Mouse (Mus musculus) heart, adult 2 months (tissue): ENCODE data around the gene Snrpa.

Experiments
- CTCF ChIP-seq: fragments of 200-600 bp; IDR thresholded peaks from 2 replicates; pipeline ENCODE4 v1.8.1; 2022; ENCODE audit warnings: antibody characterized with exemption, mild to moderate bottlenecking, moderate library complexity
- EP300 ChIP-seq: fragments of 200-500 bp; IDR thresholded peaks from 2 replicates; pipeline ENCODE4 v1.6.1; 2011; ENCODE audit warnings: low read depth, low read length, control low read depth; ENCODE audit not compliant: insufficient read depth
- POLR2A ChIP-seq: fragments of 200-500 bp; IDR thresholded peaks from 2 replicates; pipeline ENCODE4 v1.6.1; 2011; ENCODE audit warnings: mild to moderate bottlenecking, low read depth, low read length, control low read depth; ENCODE audit not compliant: insufficient read depth

GRCm38 (mm10) chr7:27197136-27197535 is 1.1 kb upstream of the Snrpa start:
- no peak for TF ChIP-seq CTCF
- TF ChIP-seq EP300 = no peak
- TF ChIP-seq POLR2A = no peak
